Mouse (Mus musculus) MEL (cell line): ENCODE data around the gene H2al1b.

Source experiments
- MAX ChIP-seq: IDR thresholded peaks from 2 replicates; pipeline ENCODE4 v1.6.1; 2011; ENCODE audit warnings: low read length, improper control_type of control experiment
- POLR2A ChIP-seq, 2 experiments: IDR thresholded peaks; 2 replicates each; pipeline ENCODE4 v1.6.1; 2011 to 2012; ENCODE audit warnings: low read length in 2 of 2, mild to moderate bottlenecking in 2 of 2, control low read depth in 1 of 2, improper control_type of control experiment in 1 of 2, low read depth in 1 of 2, moderate library complexity in 1 of 2; ENCODE audit not compliant: control insufficient read depth in 1 of 2, insufficient read depth in 1 of 2, poor library complexity in 1 of 2

- TF ChIP-seq MAX (no peak), POLR2A (IDR thresholded peaks at IDR 0.05; ENCODE audit: control insufficient read depth in 1 of 2, insufficient read depth in 1 of 2, low read depth in 1 of 2, low read length in 2 of 2, poor library complexity in 1 of 2) (no peak)
These were observed 33.2 kb upstream of the H2al1b start for GRCm38 (mm10) chrX:11269074-11269473.
